Mouse (Mus musculus): Measurements from ENCODE around the gene Areg. TPM values are rescaled to one million over a fixed set of nuclear protein-coding genes. Genes with fewer than 3 reads are reported as not detected.
A peak's percentile ranks its signal among the peaks of the same experiment; 100 is the strongest.

Gene Areg
- total and polyA plus RNA-seq, 2 experiments from 2014 or later, result 0.94 TPM; not detected in 1

GRCm38 (mm10) chr5:91126623-91127022 is 12.8 kb upstream of the Areg start:
- Histone ChIP-seq H3K27ac (no peak overlapping the region), H3K27me3 (ENCODE audit: insufficient read depth, low read length) (no peaks in the 10 kb centered on the region), H3K4me2 (ENCODE audit: low read depth, low read length) (no peak overlapping the region), H3K4me1 (ENCODE audit: insufficient read depth, low read length) (no peaks in the 10 kb centered on the region), H3K36me3 (ENCODE audit: insufficient read depth, low read length) (no peaks in the 10 kb centered on the region), H3K9me3 (ENCODE audit: low read length) (no peaks in the 10 kb centered on the region), H3K4me3 (ENCODE audit: low read length) (no peak overlapping the region), H3K9ac (replicated peaks; ENCODE audit: low read length) (no peak overlapping the region)
- no peak for TF ChIP-seq CTCF (IDR thresholded peaks at IDR 0.05; ENCODE audit: low read depth)
- DNase-seq (ENCODE audit: low spot score), result no peak
- no peak for ATAC-seq
- WGBS, result 88% methylated on average over 1 of the region's 1 CpGs

- Histone ChIP-seq H3K4me3 (ENCODE audit: low read length) (no peak overlapping the region), H3K9me3 (ENCODE audit: low read length) (no peaks in the 10 kb centered on the region), H3K4me1 (ENCODE audit: insufficient read depth, low read length) (no peaks in the 10 kb centered on the region; the same call in 1 of the 2 replicates), H3K27me3 (ENCODE audit: insufficient read depth, low read length) (no peaks in the 10 kb centered on the region), H3K27ac (no peak overlapping the region), H3K9ac (replicated peaks; ENCODE audit: low read length) (no peak overlapping the region), H3K36me3 (ENCODE audit: insufficient read depth, low read length) (no peaks in the 10 kb centered on the region), H3K4me2 (ENCODE audit: low read depth, low read length) (no peak overlapping the region)
- DNase-seq (ENCODE audit: low spot score) (no peak), ATAC-seq (no peak)
- 50% methylated on average over 1 of the region's 1 CpGs for WGBS
- TF ChIP-seq CTCF (IDR thresholded peaks at IDR 0.05; ENCODE audit: low read depth), result no peak
Measured at GRCm38 (mm10) chr5:91134961-91135360, 4.4 kb upstream of the Areg start.

- Histone ChIP-seq H3K4me1 (ENCODE audit: insufficient read depth, low read length) (no peaks in the 10 kb centered on the region; the same call in 1 of the 2 replicates), H3K27ac (no peak overlapping the region), H3K9ac (replicated peaks; ENCODE audit: low read length) (peak overlapping the region; percentile 44; the same call in 1 of the 2 replicates), H3K4me2 (ENCODE audit: low read depth, low read length) (peak overlapping the region; percentile 87), H3K27me3 (ENCODE audit: insufficient read depth, low read length) (peaks cover 6% of the 10 kb centered on the region; the same call in 1 of the 2 replicates), H3K9me3 (ENCODE audit: low read length) (no peaks in the 10 kb centered on the region), H3K36me3 (ENCODE audit: insufficient read depth, low read length) (no peaks in the 10 kb centered on the region), H3K4me3 (ENCODE audit: low read length) (peak overlapping the region; percentile 55)
- 5% methylated on average over 7 of the region's 7 CpGs for WGBS
- DNase-seq (ENCODE audit: low spot score), result no peak
- no peak for TF ChIP-seq CTCF (IDR thresholded peaks at IDR 0.05; ENCODE audit: low read depth)
- ATAC-seq, result no peak
Measured at GRCm38 (mm10) chr5:91138970-91139369, 429 bp upstream of the Areg start.

GRCm38 (mm10) chr5:91140896-91141448 is 1.6 kb downstream of the Areg start:
- no peak overlapping the region for H3K4me3 ChIP-seq (ENCODE audit: low read length)

GRCm38 (mm10) chr5:91144971-91145370 is 5.6 kb downstream of the Areg start:
- no peaks in the 10 kb centered on the region for H3K36me3 ChIP-seq (ENCODE audit: insufficient read depth, low read length)
- WGBS, result 87% methylated on average over 9 of the region's 9 CpGs

More at GRCm38 (mm10) chr5:91140896-91141448, 1.6 kb downstream of the Areg start:
- Histone ChIP-seq H3K4me2 (ENCODE audit: low read depth, low read length) (no peak overlapping the region), H3K27me3 (ENCODE audit: insufficient read depth, low read length) (peaks cover 6% of the 10 kb centered on the region; the same call in 1 of the 2 replicates), H3K9me3 (ENCODE audit: low read length) (no peaks in the 10 kb centered on the region), H3K4me1 (ENCODE audit: insufficient read depth, low read length) (no peaks in the 10 kb centered on the region; the same call in 1 of the 2 replicates), H3K36me3 (ENCODE audit: insufficient read depth, low read length) (no peaks in the 10 kb centered on the region), H3K27ac (no peak overlapping the region), H3K9ac (replicated peaks; ENCODE audit: low read length) (no peak overlapping the region)
- DNase-seq (ENCODE audit: low spot score) (no peak), ATAC-seq (no peak)
- WGBS, result 56% methylated on average over 13 of the region's 13 CpGs
- TF ChIP-seq CTCF (IDR thresholded peaks at IDR 0.05; ENCODE audit: low read depth), result no peak

GRCm38 (mm10) chr5:91147001-91147400 is 7.6 kb downstream of the Areg start:
- Histone ChIP-seq H3K36me3 (ENCODE audit: insufficient read depth, low read length) (no peaks in the 10 kb centered on the region), H3K9ac (replicated peaks; ENCODE audit: low read length) (no peak overlapping the region), H3K27ac (no peak overlapping the region), H3K4me1 (ENCODE audit: insufficient read depth, low read length) (no peaks in the 10 kb centered on the region), H3K4me2 (ENCODE audit: low read depth, low read length) (no peak overlapping the region), H3K4me3 (ENCODE audit: low read length) (no peak overlapping the region), H3K27me3 (ENCODE audit: insufficient read depth, low read length) (no peaks in the 10 kb centered on the region), H3K9me3 (ENCODE audit: low read length) (peaks cover 7% of the 10 kb centered on the region)
- DNase-seq (ENCODE audit: low spot score) (no peak), ATAC-seq (no peak)
- WGBS, result 90% methylated on average over 1 of the region's 1 CpGs
- TF ChIP-seq CTCF (IDR thresholded peaks at IDR 0.05; ENCODE audit: low read depth), result no peak

More at GRCm38 (mm10) chr5:91144971-91145370, 5.6 kb downstream of the Areg start:
- no peaks in the 10 kb centered on the region for H3K4me1 ChIP-seq (ENCODE audit: insufficient read depth, low read length)
- peaks cover 5% of the 10 kb centered on the region; the same call in 1 of the 2 replicates for H3K9me3 ChIP-seq (ENCODE audit: low read length)
- no peak overlapping the region for H3K27ac ChIP-seq
- no peak overlapping the region for H3K4me3 ChIP-seq (ENCODE audit: low read length)
- peaks cover 6% of the 10 kb centered on the region; the same call in 1 of the 2 replicates for H3K27me3 ChIP-seq (ENCODE audit: insufficient read depth, low read length)
- H3K9ac ChIP-seq (replicated peaks; ENCODE audit: low read length), result no peak overlapping the region
- TF ChIP-seq CTCF (IDR thresholded peaks at IDR 0.05; ENCODE audit: low read depth), result no peak
- H3K4me2 ChIP-seq (ENCODE audit: low read depth, low read length), result no peak overlapping the region
- ATAC-seq, result no peak
- no peak for DNase-seq (ENCODE audit: low spot score)

- H3K36me3 ChIP-seq (ENCODE audit: insufficient read depth, low read length), result no peaks in the 10 kb centered on the region
- H3K4me1 ChIP-seq (ENCODE audit: insufficient read depth, low read length), result no peaks in the 10 kb centered on the region
- peaks cover 7% of the 10 kb centered on the region for H3K9me3 ChIP-seq (ENCODE audit: low read length)
- 84% methylated on average over 2 of the region's 2 CpGs for WGBS
- DNase-seq (ENCODE audit: low spot score) (no peak), ATAC-seq (no peak)
- no peak for TF ChIP-seq CTCF (IDR thresholded peaks at IDR 0.05; ENCODE audit: low read depth)
- H3K4me3 ChIP-seq (ENCODE audit: low read length), result no peak overlapping the region
- no peak overlapping the region for H3K4me2 ChIP-seq (ENCODE audit: low read depth, low read length)
- H3K27ac ChIP-seq, result no peak overlapping the region
- no peak overlapping the region for H3K9ac ChIP-seq (replicated peaks; ENCODE audit: low read length)
- no peaks in the 10 kb centered on the region for H3K27me3 ChIP-seq (ENCODE audit: insufficient read depth, low read length)
Measured at GRCm38 (mm10) chr5:91148054-91148453, 8.7 kb downstream of the Areg start.

Data from hindbrain, postnatal 0 days (tissue).